Mouse (Mus musculus) retina, adult 2 months (tissue): ENCODE measurements around the gene Ppm1e.
"Not testable (repeated sequence)": the region's sequence is repeated elsewhere in the genome, so short reads cannot be mapped to it uniquely, and the experiment has no call there.

ENCODE experiments used
- DNase-seq: peaks from one replicate; pipeline ENCODE4 v3.0.0-alpha.2; 2012; ENCODE audit warnings: low read depth, low spot score

Gene Ppm1e

GRCm38 (mm10) chr11:87309329-87310074 lies 49.3 kb downstream of the Ppm1e start:
- DNase-seq: no peak

- DNase-seq: no peak
Observed at GRCm38 (mm10) chr11:87299066-87299465, 59.8 kb downstream of the Ppm1e start.

- DNase-seq: no peak
Observed at GRCm38 (mm10) chr11:87296467-87296866, 62.4 kb downstream of the Ppm1e start.

- DNase-seq: no peak
Observed at GRCm38 (mm10) chr11:87295636-87296035, 63.2 kb downstream of the Ppm1e start.

GRCm38 (mm10) chr11:87289313-87289712 lies 69.5 kb downstream of the Ppm1e start:
- DNase-seq: no peak

- no peak for DNase-seq
Observed at GRCm38 (mm10) chr11:87286194-87286593, 72.6 kb downstream of the Ppm1e start.

- no peak for DNase-seq
Observed at GRCm38 (mm10) chr11:87281907-87282475, 76.8 kb downstream of the Ppm1e start.

GRCm38 (mm10) chr11:87279461-87279860 lies 79.4 kb downstream of the Ppm1e start:
- DNase-seq: no peak

- no peak for DNase-seq
Observed at GRCm38 (mm10) chr11:87278807-87279206, 80.0 kb downstream of the Ppm1e start.

- DNase-seq: no peak
Observed at GRCm38 (mm10) chr11:87276240-87276985, 82.4 kb downstream of the Ppm1e start.

- no peak for DNase-seq
Observed at GRCm38 (mm10) chr11:87275420-87276048, 83.3 kb downstream of the Ppm1e start.

GRCm38 (mm10) chr11:87272725-87273124 lies 86.1 kb downstream of the Ppm1e start:
- no peak for DNase-seq

GRCm38 (mm10) chr11:87271479-87271878 lies 87.3 kb downstream of the Ppm1e start:
- no peak for DNase-seq

GRCm38 (mm10) chr11:87270958-87271357 lies 87.9 kb downstream of the Ppm1e start:
- no peak for DNase-seq

- DNase-seq: no peak
Observed at GRCm38 (mm10) chr11:87270446-87270845, 88.4 kb downstream of the Ppm1e start.

GRCm38 (mm10) chr11:87268803-87269202 lies 90.0 kb downstream of the Ppm1e start:
- DNase-seq: no peak

GRCm38 (mm10) chr11:87266246-87266645 lies 92.6 kb downstream of the Ppm1e start:
- DNase-seq: no peak

GRCm38 (mm10) chr11:87263946-87264345 lies 94.9 kb downstream of the Ppm1e start:
- no peak for DNase-seq

GRCm38 (mm10) chr11:87261705-87262104 lies 97.1 kb downstream of the Ppm1e start:
- DNase-seq: not testable (repeated sequence)

- DNase-seq: no peak
Observed at GRCm38 (mm10) chr11:87259792-87260191, 99.0 kb downstream of the Ppm1e start.

- DNase-seq: no peak
Observed at GRCm38 (mm10) chr11:87257282-87257681, 101.5 kb downstream of the Ppm1e start.

- DNase-seq: no peak
Observed at GRCm38 (mm10) chr11:87254149-87254548, 104.7 kb downstream of the Ppm1e start.
